Mouse (Mus musculus) forebrain, embryonic 15.5 days (tissue): ENCODE data around the gene Gm9964. TPM values are rescaled to one million over a fixed set of nuclear protein-coding genes. Genes with fewer than 3 reads are reported as not detected.

Experiments
- ATAC-seq: fragments of 200-750 bp; cut with Nextera tagmentation; replicated peaks from 2 replicates; pipeline ENCODE4 v1.8.0; 2017; ENCODE audit warnings: mild to moderate bottlenecking, moderate TSS enrichment, moderate library complexity
- H3K27ac ChIP-seq: fragments of 300-500 bp; sonication (generic); replicated peaks from 2 replicates; pipeline ENCODE4 v1.5.1; 2015; ENCODE audit warnings: mild to moderate bottlenecking, inconsistent platforms
- H3K27me3 ChIP-seq: fragments of 300-500 bp; sonication (generic); 2 replicates; pipeline ENCODE4 v1.6.1; 2015; ENCODE audit warnings: inconsistent platforms
- H3K36me3 ChIP-seq: fragments of 300-500 bp; sonication (generic); 2 replicates; pipeline ENCODE4 v1.6.1; 2015; ENCODE audit warnings: mild to moderate bottlenecking, inconsistent platforms
- H3K4me1 ChIP-seq: fragments of 300-500 bp; sonication (generic); 2 replicates; pipeline ENCODE4 v1.6.1; 2015; ENCODE audit warnings: inconsistent platforms
- H3K4me2 ChIP-seq: fragments of 300-500 bp; sonication (generic); replicated peaks from 2 replicates; pipeline ENCODE4 v1.6.1; 2015; ENCODE audit warnings: mild to moderate bottlenecking, inconsistent platforms
- H3K4me3 ChIP-seq: fragments of 300-500 bp; sonication (generic); 2 replicates; pipeline ENCODE4 v1.5.1; 2015; ENCODE audit warnings: mild to moderate bottlenecking, inconsistent platforms
- H3K9ac ChIP-seq: fragments of 300-500 bp; sonication (generic); replicated peaks from 2 replicates; pipeline ENCODE4 v1.6.1; 2015; ENCODE audit warnings: mild to moderate bottlenecking, inconsistent platforms
- H3K9me3 ChIP-seq: fragments of 300-500 bp; sonication (generic); 2 replicates; pipeline ENCODE4 v1.6.1; 2016; ENCODE audit warnings: inconsistent platforms
- WGBS: fragments of 180-500 bp; shearing (Covaris S2); methylation state at CpG from one replicate; pipeline ENCODE4 v1.1.7; 2015; ENCODE audit warnings: mixed read lengths; 5-methylcytosine and 5-hydroxymethylcytosine counted together
- polyA plus RNA-seq: library from polyadenylated mRNA; unstranded; fragments of >200 nt; fragmentation: Nextera tagmentation; extraction: Ambion mirVana; gene quantifications from 2 replicates; pipeline ENCODE4 v1.2.1, GENCODE M21; 2015

Gene Gm9964
- polyA plus RNA-seq, 1 experiment from 2014 or later, result not detected

- no peaks in the 10 kb centered on the region for H3K9me3 ChIP-seq
- ATAC-seq, result no peak
- H3K27ac ChIP-seq, result no peak overlapping the region
- H3K36me3 ChIP-seq, result no peaks in the 10 kb centered on the region
- WGBS, result 89% methylated on average over 3 of the region's 3 CpGs
- H3K27me3 ChIP-seq, result no peaks in the 10 kb centered on the region
- H3K9ac ChIP-seq, result no peak overlapping the region
- no peak overlapping the region for H3K4me2 ChIP-seq
- H3K4me3 ChIP-seq, result no peak overlapping the region
- no peaks in the 10 kb centered on the region for H3K4me1 ChIP-seq
Observed at GRCm38 (mm10) chr11:79293025-79293424, 3.7 kb downstream of the Gm9964 start.

GRCm38 (mm10) chr11:79292130-79292529, 4.6 kb downstream of the Gm9964 start:
- Histone ChIP-seq H3K9me3 (no peaks in the 10 kb centered on the region), H3K9ac (no peak overlapping the region), H3K27me3 (no peaks in the 10 kb centered on the region), H3K4me2 (no peak overlapping the region), H3K4me1 (no peaks in the 10 kb centered on the region), H3K4me3 (no peak overlapping the region), H3K36me3 (no peaks in the 10 kb centered on the region), H3K27ac (no peak overlapping the region)
- 86% methylated on average over 3 of the region's 3 CpGs for WGBS
- ATAC-seq, result no peak

GRCm38 (mm10) chr11:79291651-79292050, 5.1 kb downstream of the Gm9964 start:
- H3K4me2 ChIP-seq, result no peak overlapping the region
- H3K27me3 ChIP-seq, result no peaks in the 10 kb centered on the region
- H3K27ac ChIP-seq, result no peak overlapping the region
- H3K4me1 ChIP-seq, result no peaks in the 10 kb centered on the region
- H3K4me3 ChIP-seq, result no peak overlapping the region
- no peak for ATAC-seq
- 75% methylated on average over 5 of the region's 5 CpGs for WGBS
- H3K9me3 ChIP-seq, result no peaks in the 10 kb centered on the region
- no peak overlapping the region for H3K9ac ChIP-seq
- no peaks in the 10 kb centered on the region for H3K36me3 ChIP-seq

- 62% methylated on average over 2 of the region's 2 CpGs for WGBS
- no peaks in the 10 kb centered on the region for H3K9me3 ChIP-seq
- H3K27ac ChIP-seq, result no peak overlapping the region
- H3K4me1 ChIP-seq, result no peaks in the 10 kb centered on the region
- no peak for ATAC-seq
- no peaks in the 10 kb centered on the region for H3K36me3 ChIP-seq
- H3K4me2 ChIP-seq, result no peak overlapping the region
- no peaks in the 10 kb centered on the region for H3K27me3 ChIP-seq
- H3K4me3 ChIP-seq, result no peak overlapping the region
- no peak overlapping the region for H3K9ac ChIP-seq
Observed at GRCm38 (mm10) chr11:79290473-79290872, 6.2 kb downstream of the Gm9964 start.

GRCm38 (mm10) chr11:79288913-79289640, 7.6 kb downstream of the Gm9964 start:
- H3K27me3 ChIP-seq, result no peaks in the 10 kb centered on the region
- WGBS, result 90% methylated on average over 5 of the region's 5 CpGs
- H3K4me1 ChIP-seq, result no peaks in the 10 kb centered on the region
- no peak overlapping the region for H3K9ac ChIP-seq
- no peak overlapping the region for H3K4me2 ChIP-seq
- no peaks in the 10 kb centered on the region for H3K36me3 ChIP-seq
- H3K4me3 ChIP-seq, result no peak overlapping the region
- ATAC-seq, result no peak
- H3K9me3 ChIP-seq, result no peaks in the 10 kb centered on the region
- no peak overlapping the region for H3K27ac ChIP-seq

GRCm38 (mm10) chr11:79288278-79288843, 8.3 kb downstream of the Gm9964 start:
- 84% methylated on average over 7 of the region's 7 CpGs for WGBS

GRCm38 (mm10) chr11:79287447-79287846, 9.3 kb downstream of the Gm9964 start:
- no peaks in the 10 kb centered on the region for H3K9me3 ChIP-seq
- no peak overlapping the region for H3K9ac ChIP-seq

More at GRCm38 (mm10) chr11:79288278-79288843, 8.3 kb downstream of the Gm9964 start:
- Histone ChIP-seq H3K36me3 (no peaks in the 10 kb centered on the region), H3K27ac (no peak overlapping the region), H3K27me3 (no peaks in the 10 kb centered on the region), H3K4me3 (no peak overlapping the region), H3K4me2 (no peak overlapping the region), H3K4me1 (no peaks in the 10 kb centered on the region), H3K9me3 (no peaks in the 10 kb centered on the region), H3K9ac (no peak overlapping the region)
- no peak for ATAC-seq

GRCm38 (mm10) chr11:79286305-79286799, 10.4 kb downstream of the Gm9964 start:
- Histone ChIP-seq H3K9ac (no peak overlapping the region), H3K36me3 (no peaks in the 10 kb centered on the region), H3K4me3 (no peak overlapping the region), H3K27me3 (no peaks in the 10 kb centered on the region), H3K27ac (no peak overlapping the region), H3K4me2 (no peak overlapping the region), H3K4me1 (no peaks in the 10 kb centered on the region), H3K9me3 (no peaks in the 10 kb centered on the region)
- 88% methylated on average over 9 of the region's 9 CpGs for WGBS
- ATAC-seq, result no peak

More at GRCm38 (mm10) chr11:79287447-79287846, 9.3 kb downstream of the Gm9964 start:
- Histone ChIP-seq H3K4me3 (no peak overlapping the region), H3K27me3 (no peaks in the 10 kb centered on the region), H3K4me1 (no peaks in the 10 kb centered on the region), H3K4me2 (no peak overlapping the region), H3K36me3 (no peaks in the 10 kb centered on the region), H3K27ac (no peak overlapping the region)
- ATAC-seq, result no peak
- 85% methylated on average over 6 of the region's 6 CpGs for WGBS

GRCm38 (mm10) chr11:79283350-79284030, 13.2 kb downstream of the Gm9964 start:
- H3K4me1 ChIP-seq, result peaks cover 4% of the 10 kb centered on the region; the same call in 1 of the 2 replicates
- no peaks in the 10 kb centered on the region for H3K36me3 ChIP-seq
- H3K27ac ChIP-seq, result no peak overlapping the region
- WGBS, result 89% methylated on average over 4 of the region's 4 CpGs
- no peak overlapping the region for H3K4me2 ChIP-seq
- H3K4me3 ChIP-seq, result no peak overlapping the region
- H3K27me3 ChIP-seq, result no peaks in the 10 kb centered on the region
- ATAC-seq, result no peak
- no peaks in the 10 kb centered on the region for H3K9me3 ChIP-seq
- no peak overlapping the region for H3K9ac ChIP-seq

- H3K4me2 ChIP-seq, result no peak overlapping the region
- H3K36me3 ChIP-seq, result no peaks in the 10 kb centered on the region
- peaks cover 4% of the 10 kb centered on the region; the same call in 1 of the 2 replicates for H3K4me1 ChIP-seq
- no peak overlapping the region for H3K9ac ChIP-seq
- no peaks in the 10 kb centered on the region for H3K27me3 ChIP-seq
- H3K4me3 ChIP-seq, result no peak overlapping the region
- no peaks in the 10 kb centered on the region for H3K9me3 ChIP-seq
- WGBS, result 70% methylated on average over 5 of the region's 5 CpGs
- ATAC-seq, result no peak
- H3K27ac ChIP-seq, result no peak overlapping the region
Observed at GRCm38 (mm10) chr11:79281396-79281795, 15.3 kb downstream of the Gm9964 start.

- no peak overlapping the region for H3K27ac ChIP-seq
- no peak overlapping the region for H3K9ac ChIP-seq
- no peak for ATAC-seq
- H3K9me3 ChIP-seq, result no peaks in the 10 kb centered on the region
- peaks cover 4% of the 10 kb centered on the region; the same call in 1 of the 2 replicates for H3K4me1 ChIP-seq
- H3K4me2 ChIP-seq, result no peak overlapping the region
- no peak overlapping the region for H3K4me3 ChIP-seq
- no peaks in the 10 kb centered on the region for H3K27me3 ChIP-seq
- H3K36me3 ChIP-seq, result no peaks in the 10 kb centered on the region
- 51% methylated on average over 2 of the region's 2 CpGs for WGBS
Observed at GRCm38 (mm10) chr11:79279732-79280405, 16.8 kb downstream of the Gm9964 start.

GRCm38 (mm10) chr11:79273757-79274156, 22.9 kb downstream of the Gm9964 start:
- no peak overlapping the region for H3K4me3 ChIP-seq
- WGBS, result 84% methylated on average over 4 of the region's 4 CpGs
- ATAC-seq, result no peak
- H3K4me2 ChIP-seq, result no peak overlapping the region
- H3K9me3 ChIP-seq, result no peaks in the 10 kb centered on the region
- no peaks in the 10 kb centered on the region for H3K4me1 ChIP-seq
- H3K9ac ChIP-seq, result no peak overlapping the region
- H3K27me3 ChIP-seq, result no peaks in the 10 kb centered on the region
- no peak overlapping the region for H3K27ac ChIP-seq
- H3K36me3 ChIP-seq, result no peaks in the 10 kb centered on the region
